Mouse (Mus musculus) brain, embryonic 14.5 days (tissue): ENCODE data around the gene Prkcq.

ENCODE experiments used
- CTCF ChIP-seq: fragments of 200-500 bp; IDR thresholded peaks from 2 replicates; pipeline ENCODE4 v1.5.1; 2012; ENCODE audit warnings: inconsistent platforms, mild to moderate bottlenecking, moderate library complexity, borderline replicate concordance; ENCODE audit not compliant: insufficient read depth, insufficient read length; ENCODE audit errors: extremely low read depth
- POLR2A ChIP-seq: fragments of 200-500 bp; IDR thresholded peaks from 2 replicates; pipeline ENCODE4 v1.6.1; 2012; ENCODE audit warnings: mild to moderate bottlenecking, inconsistent platforms, borderline replicate concordance; ENCODE audit not compliant: poor library complexity, insufficient read depth, insufficient read length, severe bottlenecking; ENCODE audit errors: extremely low read depth

DNA sequence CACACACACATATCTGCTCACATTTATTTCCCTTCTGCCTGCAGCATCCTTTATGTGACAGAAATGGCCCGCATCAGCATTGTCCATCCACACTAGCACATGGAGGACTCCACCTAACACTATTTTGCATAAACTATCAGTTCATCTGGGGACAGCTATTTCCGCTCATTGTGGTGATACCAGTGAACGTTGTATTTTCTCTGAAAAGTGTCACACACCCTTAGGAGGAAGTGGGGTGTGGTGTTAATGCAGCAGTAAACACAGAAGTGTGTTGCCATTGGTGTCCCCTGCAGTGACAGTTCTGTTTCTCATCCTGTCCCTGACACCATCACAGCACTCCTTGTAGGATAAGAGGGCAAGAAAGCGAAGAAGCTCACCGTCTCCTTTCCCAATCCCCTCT is 46.2 kb downstream of the Prkcq start:
- no peak for TF ChIP-seq POLR2A
- TF ChIP-seq CTCF: no peak
